Mouse (Mus musculus): ENCODE results near the gene Adamts18.

Gene Adamts18

DNA sequence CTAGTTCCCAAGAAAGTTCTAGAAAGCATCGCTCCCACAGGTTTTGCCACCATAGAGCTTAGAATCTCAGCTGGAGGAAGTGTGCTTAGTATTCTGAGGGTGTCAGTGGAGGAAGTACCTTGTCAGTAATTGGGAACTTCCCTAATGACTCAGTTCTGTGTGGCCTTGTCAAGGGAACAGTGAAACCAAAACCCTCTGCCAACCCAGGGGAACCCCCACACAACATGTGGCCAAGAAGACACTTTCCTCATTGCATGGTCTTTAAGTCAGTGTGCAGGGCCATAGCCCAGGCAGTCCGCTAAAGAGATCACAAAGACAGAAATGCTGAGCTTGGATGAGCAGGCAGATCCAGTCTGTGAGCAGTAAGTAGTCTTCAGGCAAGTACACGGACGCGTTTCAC, 192.4 kb downstream of the Adamts18 start:
- DNase-seq: no peak

DNA sequence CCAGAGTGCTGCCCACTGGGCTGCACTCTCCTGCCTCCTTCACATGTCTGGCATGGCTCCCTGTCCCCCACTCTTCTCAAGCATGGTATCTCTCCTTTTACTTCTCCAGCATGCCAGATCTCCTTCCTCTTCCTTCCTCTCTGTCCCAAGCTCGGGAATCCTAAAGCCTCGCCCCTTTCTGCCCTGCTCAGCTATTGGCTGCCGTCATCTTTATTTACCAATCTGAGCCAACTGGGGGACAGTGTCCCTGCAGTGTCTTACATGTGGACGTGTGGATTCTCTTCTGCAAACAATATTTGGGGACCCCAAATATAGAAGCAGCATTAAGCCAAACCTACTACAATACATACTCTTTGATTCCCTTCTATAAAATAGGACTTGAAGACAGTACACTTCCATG, 195.4 kb downstream of the Adamts18 start:
- no peak for DNase-seq

GRCm38 (mm10) chr8:113652450-113652849, 196.1 kb downstream of the Adamts18 start:
- no peak for DNase-seq

Measured in kidney, adult 18-20 months (tissue).